Comparison of ENCODE assay signal across 9 mouse cellular contexts in the genomic region with DNA sequence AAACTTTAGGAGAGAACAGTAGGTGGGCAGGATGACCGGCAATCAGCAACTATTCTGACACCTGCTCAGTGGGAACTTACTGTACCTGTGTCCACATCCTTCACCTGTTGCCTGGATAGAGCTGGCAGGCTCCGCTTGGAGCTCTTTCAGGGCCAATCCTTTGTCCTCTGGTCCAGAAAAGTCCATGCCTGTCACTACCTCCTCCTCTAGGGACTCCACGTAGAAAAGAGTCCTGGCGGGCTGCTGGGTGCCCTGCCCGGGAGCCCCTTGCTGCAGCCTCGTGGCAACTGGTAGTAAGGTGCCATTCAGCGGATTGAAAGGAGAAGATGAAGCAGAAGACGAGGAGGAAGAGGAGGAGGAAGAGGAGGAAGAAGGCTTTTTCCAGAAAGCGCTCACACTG. TPM values are rescaled to one million over a fixed set of nuclear protein-coding genes. Genes with fewer than 3 reads are reported as not detected.
DNase-seq lines count a peak whose midpoint lies in the region; ATAC-seq and TF ChIP-seq lines count a peak whose summit lies in the region.
"Had no signal": no experiment of that assay in that cellular context is flagged by ENCODE, and none has a peak within 500 bp of the region (broad histone marks: within the 10 kb centered on the region; RNA-seq: fewer than 3 reads in every experiment).

No protein-coding gene starts in this region.

- H3K4me1 ChIP-seq in heart, embryonic 16.5 days (ENCODE audit: control insufficient read depth, insufficient read depth, low read length), result peaks cover 3% of the 10 kb centered on the region; the same call in 1 of the 2 replicates
- no peaks in the 10 kb centered on the region for H3K4me1 ChIP-seq in heart, adult 2 months (ENCODE audit: control insufficient read depth, insufficient read depth, low read length)
- H3K4me1 ChIP-seq in forebrain, embryonic 15.5 days, result peaks cover 12% of the 10 kb centered on the region
- peaks cover 10% of the 10 kb centered on the region; the same call in 1 of the 2 replicates for H3K4me1 ChIP-seq in midbrain, embryonic 12.5 days

- DNase-seq in heart, adult 2 months, result no peak
- DNase-seq in brain, adult 2 months (ENCODE audit: low read depth, low spot score), result peak; percentile 8
- no peak for DNase-seq in right cerebral cortex, postnatal 36 days (ENCODE audit: low spot score in 2 of 2)
- no peak for DNase-seq in urinary bladder, postnatal 10 days (ENCODE audit: low spot score)

- intact Hi-C loops in heart, adult 2 months (cut with DNase I), result no loop called here

- no peak for TF ChIP-seq POLR2A in heart, adult 2 months (IDR thresholded peaks at IDR 0.05; ENCODE audit: insufficient read depth, low read depth, low read length)

- no peak for TF ChIP-seq EP300 in heart, adult 2 months (IDR thresholded peaks at IDR 0.05; ENCODE audit: insufficient read depth, low read depth, low read length)

- H3K4me2 ChIP-seq in heart, embryonic 16.5 days (ENCODE audit: low read depth, low read length), result peak overlapping the region; percentile 90
- peak overlapping the region; percentile 95 for H3K4me2 ChIP-seq in forebrain, embryonic 15.5 days (replicated peaks)
- peak overlapping the region; percentile 94 for H3K4me2 ChIP-seq in midbrain, embryonic 12.5 days (replicated peaks)

- H3K27me3 ChIP-seq in heart, embryonic 16.5 days (ENCODE audit: control insufficient read depth, insufficient read depth, low read length), result peaks cover 14% of the 10 kb centered on the region
- no peaks in the 10 kb centered on the region for H3K27me3 ChIP-seq in heart, adult 2 months (ENCODE audit: control insufficient read depth, insufficient read depth, low read length)
- H3K27me3 ChIP-seq in forebrain, embryonic 15.5 days, result no peaks in the 10 kb centered on the region
- no peaks in the 10 kb centered on the region for H3K27me3 ChIP-seq in midbrain, embryonic 12.5 days

- 8% methylated on average over 9 of the region's 9 CpGs for WGBS in heart, embryonic 16.5 days
- 12% methylated on average over 9 of the region's 9 CpGs for WGBS in heart, adult 2 months
- WGBS in forebrain, embryonic 15.5 days, result 6% methylated on average over 9 of the region's 9 CpGs
- 6% methylated on average over 9 of the region's 9 CpGs for WGBS in midbrain, embryonic 12.5 days

- no peaks in the 10 kb centered on the region for H3K9me3 ChIP-seq in heart, embryonic 16.5 days (replicated peaks; ENCODE audit: control insufficient read depth, low read length)
- no peaks in the 10 kb centered on the region for H3K9me3 ChIP-seq in forebrain, embryonic 15.5 days
- H3K9me3 ChIP-seq in midbrain, embryonic 12.5 days, result no peaks in the 10 kb centered on the region

- H3K4me3 ChIP-seq in heart, embryonic 16.5 days (ENCODE audit: low read length), result peak overlapping the region; percentile 55
- no peak overlapping the region for H3K4me3 ChIP-seq in heart, adult 2 months
- H3K4me3 ChIP-seq in forebrain, embryonic 15.5 days, result peak overlapping the region; percentile 56
- peak overlapping the region; percentile 52 for H3K4me3 ChIP-seq in midbrain, embryonic 12.5 days

- H3K27ac ChIP-seq in heart, embryonic 16.5 days (ENCODE audit: low read length), result no peak overlapping the region
- H3K27ac ChIP-seq in heart, adult 2 months, result no peak overlapping the region
- no peak overlapping the region for H3K27ac ChIP-seq in forebrain, embryonic 15.5 days (replicated peaks)
- H3K27ac ChIP-seq in midbrain, embryonic 12.5 days (replicated peaks), result peak overlapping the region; percentile 77; the same call in 1 of the 2 replicates

- no peak for TF ChIP-seq CTCF in heart, adult 2 months (IDR thresholded peaks at IDR 0.05)

- no peaks in the 10 kb centered on the region for H3K79me2 ChIP-seq in heart, adult 2 months (replicated peaks; ENCODE audit: control insufficient read depth, insufficient read depth, low read length)

- no peak for ATAC-seq in heart, embryonic 16.5 days (replicated peaks; ENCODE audit: extremely low read depth, insufficient read depth, low FRiP score)
- ATAC-seq in forebrain, embryonic 15.5 days (replicated peaks), result peak; percentile 43
- peak; percentile 52 for ATAC-seq in midbrain, embryonic 12.5 days (ENCODE audit: low FRiP score, low read depth)
- ATAC-seq in CD4-positive, CD25-positive, alpha-beta regulatory T cell, adult 4 months, result no peak

- H3K36me3 ChIP-seq in heart, embryonic 16.5 days (ENCODE audit: control insufficient read depth, insufficient read depth), result no peaks in the 10 kb centered on the region
- H3K36me3 ChIP-seq in heart, adult 2 months (ENCODE audit: control insufficient read depth, insufficient read depth, low read length), result no peaks in the 10 kb centered on the region
- no peaks in the 10 kb centered on the region for H3K36me3 ChIP-seq in forebrain, embryonic 15.5 days
- no peaks in the 10 kb centered on the region for H3K36me3 ChIP-seq in midbrain, embryonic 12.5 days

- no peak overlapping the region; the same call in 1 of the 2 replicates for H3K9ac ChIP-seq in heart, embryonic 16.5 days (ENCODE audit: low read length)
- no peak overlapping the region for H3K9ac ChIP-seq in heart, adult 2 months (ENCODE audit: low read depth, low read length)
- peak overlapping the region; percentile 61 for H3K9ac ChIP-seq in forebrain, embryonic 15.5 days (replicated peaks)
- peak overlapping the region; percentile 68 for H3K9ac ChIP-seq in midbrain, embryonic 12.5 days (replicated peaks)

RNA-seq across cellular contexts. Expression of gene Klhl1, which starts 1.2 kb away (rescaled TPM):
- not detected in 2 replicates for polyA plus RNA-seq in heart, embryonic 16.5 days (2015; fragmentation: Nextera tagmentation; extraction: Ambion mirVana)
- not detected for total RNA-seq in heart, adult 2 months (2021)
- polyA plus RNA-seq in heart, adult 2 months (2012; rRNA removed), result not detected in 2 replicates
- polyA plus RNA-seq in forebrain, embryonic 15.5 days (2015; fragmentation: Nextera tagmentation; extraction: Ambion mirVana), result 1.7 and 1.9 TPM in 2 replicates
- polyA plus RNA-seq in midbrain, embryonic 12.5 days (2016; fragmentation: Nextera tagmentation; extraction: Ambion mirVana), result 5.2 and 6.5 TPM in 2 replicates
- not detected for polyA plus RNA-seq in CD4-positive, CD25-positive, alpha-beta regulatory T cell, adult 4 months (2017; shearing (Covaris generic))
- total RNA-seq: neutrophil, adult 5-6 weeks had no signal

Comparison
In these comparisons a context has a peak if more than half of its experiments do, and no peak if none do; other contexts are left out.
1. ATAC-seq: peak in forebrain, embryonic 15.5 days (single experiment) and midbrain, embryonic 12.5 days (single experiment); none in heart, embryonic 16.5 days (single experiment) and CD4-positive, CD25-positive, alpha-beta regulatory T cell, adult 4 months (single experiment).
2. H3K9ac ChIP-seq: peak in forebrain, embryonic 15.5 days (single experiment) and midbrain, embryonic 12.5 days (single experiment); none in heart, embryonic 16.5 days (single experiment) and heart, adult 2 months (single experiment).
3. Peak in every context shown above with its lines, with median percentiles within 50 percentile points of each other: H3K4me2 ChIP-seq.